Mouse (Mus musculus) MEL (cell line): ENCODE data around the gene Nudt3. TPM values are rescaled to one million over a fixed set of nuclear protein-coding genes. Genes with fewer than 3 reads are reported as not detected.
A peak's percentile ranks its signal among the peaks of the same experiment; 100 is the strongest.
"Not testable (repeated sequence)": the region's sequence is repeated elsewhere in the genome, so short reads cannot be mapped to it uniquely, and the experiment has no call there.

Experiments used
- DNase-seq: peaks from one replicate; pipeline ENCODE4 v3.0.0; 2011; ENCODE audit warnings: low read depth, low spot score
- H3K27ac ChIP-seq: 2 replicates; pipeline ENCODE4 v1.5.1; 2012; ENCODE audit warnings: low read depth, mild to moderate bottlenecking, control low read depth, low read length, moderate library complexity; ENCODE audit not compliant: control insufficient read depth
- H3K27me3 ChIP-seq, 2 experiments: fragments of 150-350 bp in 1 of 2; sonication (generic) in 1 of 2; 2 replicates each; pipeline ENCODE4 v1.6.1; 2012; ENCODE audit warnings: low read length in 2 of 2, mild to moderate bottlenecking in 2 of 2, improper control_type of control experiment in 1 of 2, moderate library complexity in 1 of 2; ENCODE audit not compliant: insufficient read depth in 2 of 2, control insufficient read depth in 1 of 2
- H3K36me3 ChIP-seq, 2 experiments: 2 replicates each; pipeline ENCODE4 v1.6.1; 2012 to 2014; ENCODE audit warnings: low read length in 2 of 2, improper control_type of control experiment in 1 of 2, inconsistent platforms in 1 of 2, mild to moderate bottlenecking in 1 of 2; ENCODE audit not compliant: insufficient read depth in 2 of 2, control insufficient read depth in 1 of 2
- H3K4me1 ChIP-seq, 2 experiments: fragments of 150-350 bp in 1 of 2; sonication (generic) in 1 of 2; 2 replicates each; pipeline ENCODE4 v1.6.1; 2012; ENCODE audit warnings: low read length in 2 of 2, improper control_type of control experiment in 1 of 2, mild to moderate bottlenecking in 1 of 2; ENCODE audit not compliant: insufficient read depth in 2 of 2, control insufficient read depth in 1 of 2
- H3K4me3 ChIP-seq, 2 experiments: fragments of 150-350 bp in 1 of 2; sonication (generic) in 1 of 2; 2 replicates each; pipeline ENCODE4 v1.5.1; 2012; ENCODE audit warnings: low read depth in 2 of 2, low read length in 2 of 2, mild to moderate bottlenecking in 2 of 2, moderate library complexity in 2 of 2, control low read depth in 1 of 2, improper control_type of control experiment in 1 of 2; ENCODE audit not compliant: control insufficient read depth in 1 of 2, insufficient read depth in 1 of 2
- H3K79me2 ChIP-seq: 2 replicates; pipeline ENCODE4 v1.6.1; 2012; ENCODE audit warnings: mild to moderate bottlenecking, low read length, moderate library complexity; ENCODE audit not compliant: control insufficient read depth, poor library complexity, insufficient read depth
- H3K9ac ChIP-seq: 2 replicates; pipeline ENCODE4 v1.6.1; 2012; ENCODE audit warnings: low read depth, mild to moderate bottlenecking, control low read depth, low read length, moderate library complexity; ENCODE audit not compliant: control insufficient read depth, poor library complexity, severe bottlenecking
- H3K9me3 ChIP-seq: fragments of 150-350 bp; sonication (generic); replicated peaks from 2 replicates; pipeline ENCODE4 v1.6.1; 2012; ENCODE audit warnings: mild to moderate bottlenecking, low read length, improper control_type of control experiment, moderate library complexity; ENCODE audit not compliant: insufficient read depth
- EP300 ChIP-seq, 2 experiments: IDR thresholded peaks; 2 replicates each; pipeline ENCODE4 v1.6.1; 2011; ENCODE audit warnings: improper control_type of control experiment in 2 of 2, low read length in 2 of 2, low read depth in 1 of 2, mild to moderate bottlenecking in 1 of 2
- ETS1 ChIP-seq: IDR thresholded peaks from 2 replicates; pipeline ENCODE4 v1.6.1; 2012; ENCODE audit warnings: low read depth, mild to moderate bottlenecking, inconsistent platforms, low read length, improper control_type of control experiment, moderate library complexity
- MAFK ChIP-seq: IDR thresholded peaks from 2 replicates; pipeline ENCODE4 v1.6.1; 2011; ENCODE audit warnings: low read depth, mild to moderate bottlenecking, low read length, improper control_type of control experiment, borderline replicate concordance
- MXI1 ChIP-seq: IDR thresholded peaks from 2 replicates; pipeline ENCODE4 v1.6.1; 2011; ENCODE audit warnings: mild to moderate bottlenecking, low read depth, low read length, improper control_type of control experiment
- POLR2A ChIP-seq, 2 experiments: IDR thresholded peaks; 2 replicates each; pipeline ENCODE4 v1.6.1; 2011 to 2012; ENCODE audit warnings: low read length in 2 of 2, mild to moderate bottlenecking in 2 of 2, control low read depth in 1 of 2, improper control_type of control experiment in 1 of 2, low read depth in 1 of 2, moderate library complexity in 1 of 2; ENCODE audit not compliant: control insufficient read depth in 1 of 2, insufficient read depth in 1 of 2, poor library complexity in 1 of 2
- POLR2AphosphoS2 ChIP-seq: IDR thresholded peaks from 2 replicates; pipeline ENCODE4 v1.6.1; 2011; ENCODE audit warnings: low read length, improper control_type of control experiment
- POLR2AphosphoS5 ChIP-seq: IDR thresholded peaks from 2 replicates; pipeline ENCODE4 v1.6.1; 2012; ENCODE audit warnings: low read depth, borderline replicate concordance, mild to moderate bottlenecking, inconsistent platforms, low read length, moderate library complexity, mixed read lengths
- RCOR1 ChIP-seq: IDR thresholded peaks from 2 replicates; pipeline ENCODE4 v1.6.1; 2012; ENCODE audit warnings: low read depth, mild to moderate bottlenecking, inconsistent platforms, low read length, improper control_type of control experiment
- UBTF ChIP-seq: IDR thresholded peaks from 2 replicates; pipeline ENCODE4 v1.6.1; 2012; ENCODE audit warnings: low read depth, mild to moderate bottlenecking, inconsistent platforms, low read length, improper control_type of control experiment, moderate library complexity, borderline replicate concordance; ENCODE audit not compliant: insufficient read depth
- USF2 ChIP-seq, 2 experiments: IDR thresholded peaks; 2 replicates each; pipeline ENCODE4 v1.6.1; 2011 to 2012; ENCODE audit warnings: improper control_type of control experiment in 2 of 2, low read length in 2 of 2, borderline replicate concordance in 1 of 2, inconsistent platforms in 1 of 2, low read depth in 1 of 2, mild to moderate bottlenecking in 1 of 2; ENCODE audit not compliant: insufficient read depth in 1 of 2
- ZC3H11A ChIP-seq: IDR thresholded peaks from 2 replicates; pipeline ENCODE4 v1.6.1; 2012; ENCODE audit warnings: low read depth, mild to moderate bottlenecking, inconsistent platforms, low read length, improper control_type of control experiment
- ZKSCAN1 ChIP-seq: IDR thresholded peaks from 2 replicates; pipeline ENCODE4 v1.6.1; 2012; ENCODE audit warnings: low read depth, mild to moderate bottlenecking, inconsistent platforms, low read length, improper control_type of control experiment, moderate library complexity
- ZMIZ1 ChIP-seq: IDR thresholded peaks from 2 replicates; pipeline ENCODE4 v1.6.1; 2012; ENCODE audit warnings: low read depth, mild to moderate bottlenecking, inconsistent platforms, low read length, improper control_type of control experiment, moderate library complexity
- polyA plus RNA-seq, 2 experiments: library from polyadenylated mRNA; stranded (reverse) in 1 of 2; unstranded in 1 of 2; fragments of >175 nt in 1 of 2; fragments of >200 nt in 1 of 2; gene quantifications; 2 replicates each; pipeline versions ENCODE4 v1.2.1 to v1.2.4; 2012; ENCODE audit warnings: low replicate concordance in 2 of 2, low read depth in 1 of 2; ENCODE audit not compliant: insufficient read length in 2 of 2, insufficient read depth in 1 of 2, missing spikeins in 1 of 2
- total RNA-seq: library from RNA; depleted of rRNA; stranded (reverse); fragments of 300-350 nt; gene quantifications from 2 replicates; pipeline ENCODE4 v1.2.3, GENCODE M21; 2012

The Nudt3 gene
- total and polyA plus RNA-seq, 3 experiments: 96.5 to 258 (median 97.0) TPM

- no peaks in the 10 kb centered on the region for H3K79me2 ChIP-seq
- no peak for TF ChIP-seq ZMIZ1
- no peak for TF ChIP-seq ZKSCAN1
- no peak for TF ChIP-seq POLR2A (IDR thresholded peaks at IDR 0.05; ENCODE audit: control insufficient read depth in 1 of 2, insufficient read depth in 1 of 2, low read depth in 1 of 2, low read length in 2 of 2, poor library complexity in 1 of 2)
- no peak for TF ChIP-seq ZC3H11A
- TF ChIP-seq POLR2AphosphoS5: no peak
- TF ChIP-seq POLR2AphosphoS2: no peak
- TF ChIP-seq MAFK: no peak
- TF ChIP-seq, all 39 proteins: peak for 0
- no peaks in the 10 kb centered on the region for H3K9me3 ChIP-seq
- no peak overlapping the region for H3K27ac ChIP-seq
- H3K27me3 ChIP-seq: no peaks in the 10 kb centered on the region
- DNase-seq: no peak
- peaks cover 3 to 5% of the 10 kb centered on the region in 2 experiments; a peak in 1 of 4 replicates for H3K4me1 ChIP-seq
- no peak overlapping the region for H3K9ac ChIP-seq
- H3K4me3 ChIP-seq: no peak overlapping the region
- no peaks in the 10 kb centered on the region for H3K36me3 ChIP-seq
Measured at GRCm38 (mm10) chr17:27643756-27644155, 20.5 kb upstream of the Nudt3 start.

- peaks cover 3 to 5% of the 10 kb centered on the region in 2 experiments; a peak in 1 of 4 replicates for H3K4me1 ChIP-seq
- TF ChIP-seq EP300 (IDR thresholded peaks at IDR 0.05; ENCODE audit: low read depth in 1 of 2, low read length in 2 of 2): no peak
- no peak for TF ChIP-seq ETS1
- TF ChIP-seq, all 39 proteins: peak for 0
- Histone ChIP-seq H3K27ac (no peak overlapping the region), H3K27me3 (no peaks in the 10 kb centered on the region), H3K36me3 (no peaks in the 10 kb centered on the region), H3K4me3 (peak overlapping the region; percentile 37 to 57), H3K9ac (peak overlapping the region; percentile 51), H3K9me3 (no peaks in the 10 kb centered on the region), H3K79me2 (no peaks in the 10 kb centered on the region)
- peak; percentile 69 for DNase-seq
Measured at GRCm38 (mm10) chr17:27643101-27643500, 19.8 kb upstream of the Nudt3 start.

GRCm38 (mm10) chr17:27642491-27643062 is 19.3 kb upstream of the Nudt3 start:
- Histone ChIP-seq H3K4me3 (peak overlapping the region; percentile 37 to 57), H3K9ac (peak overlapping the region; percentile 51), H3K9me3 (no peaks in the 10 kb centered on the region), H3K27ac (no peak overlapping the region), H3K27me3 (no peaks in the 10 kb centered on the region), H3K4me1 (peaks cover 3 to 5% of the 10 kb centered on the region in 2 experiments; a peak in 1 of 4 replicates), H3K79me2 (no peaks in the 10 kb centered on the region), H3K36me3 (no peaks in the 10 kb centered on the region)
- DNase-seq: peak; percentile 58
- TF ChIP-seq RCOR1 (no peak), UBTF (no peak), USF2 (IDR thresholded peaks at IDR 0.05; ENCODE audit: borderline replicate concordance in 1 of 2, insufficient read depth in 1 of 2, low read depth in 1 of 2, low read length in 2 of 2) (no peak), MXI1 (peak; percentile 46; the same call in 1 of the 2 replicates)

GRCm38 (mm10) chr17:27639851-27640250 is 16.6 kb upstream of the Nudt3 start:
- H3K27me3 ChIP-seq, H3K4me3 ChIP-seq, H3K9ac ChIP-seq, H3K9me3 ChIP-seq, H3K79me2 ChIP-seq, H3K27ac ChIP-seq, H3K36me3 ChIP-seq, H3K4me1 ChIP-seq: not testable (repeated sequence)
- peak; percentile 26 for DNase-seq
